Mouse (Mus musculus): ENCODE measurements around the gene Sprr2a2. TPM values are rescaled to one million over a fixed set of nuclear protein-coding genes. Genes with fewer than 3 reads are reported as not detected.
"Not testable (repeated sequence)": the region's sequence is repeated elsewhere in the genome, so short reads cannot be mapped to it uniquely, and the experiment has no call there.

Gene Sprr2a2
- total RNA-seq (2022), result not detected

GRCm38 (mm10) chr3:92215569-92215968 lies at the start of gene Sprr2a2, which contains the start of gene Sprr2a1:
TSS of gene Sprr2a2 (plus strand) at chr3:92215920.
TSS of gene Sprr2a1 (plus strand) at chr3:92215799.
- DNase-seq (ENCODE audit: low spot score in 2 of 2), result not testable (repeated sequence)

DNA sequence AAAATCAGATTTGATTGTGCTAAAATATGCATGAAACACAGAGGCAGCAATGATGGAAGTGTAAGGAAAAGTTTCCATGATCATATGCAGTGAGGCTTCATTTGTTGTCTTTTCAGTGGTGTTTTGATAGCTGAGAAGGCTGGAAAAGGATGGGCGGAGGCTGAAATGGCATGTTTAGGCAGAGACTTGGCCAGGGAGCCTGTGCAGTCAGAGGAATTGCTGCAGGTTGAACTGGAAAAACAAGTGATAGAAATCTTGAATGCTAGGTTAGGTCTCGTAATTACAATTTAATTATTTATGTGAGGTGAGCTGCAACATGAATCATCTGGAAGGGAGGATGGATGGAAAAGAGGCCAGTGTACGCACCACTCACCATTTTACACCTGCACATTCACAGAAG lies 45.9 kb upstream of the Sprr2a2 start:
- DNase-seq (ENCODE audit: low spot score in 2 of 2), result no peak

DNA sequence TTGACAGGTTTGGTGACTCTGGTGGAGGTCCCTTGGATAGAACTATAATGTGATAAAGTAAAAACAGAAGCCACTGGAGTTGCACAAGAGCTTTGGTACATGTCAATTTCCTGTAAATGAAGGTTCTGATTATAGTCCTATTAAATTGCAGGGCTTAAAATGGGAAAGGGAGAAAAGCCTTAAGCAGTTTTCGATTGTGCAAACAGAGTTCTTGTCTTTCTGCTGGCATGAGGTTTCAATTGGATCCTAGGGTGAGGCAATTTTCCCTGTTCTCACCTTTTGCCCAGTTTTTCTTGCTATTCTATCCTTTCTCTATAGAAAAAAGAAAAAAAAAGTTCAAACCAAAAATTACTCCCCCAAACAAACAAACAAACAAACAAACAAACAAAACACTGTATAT lies 38.8 kb upstream of the Sprr2a2 start:
- DNase-seq (ENCODE audit: low spot score in 2 of 2), result no peak

GRCm38 (mm10) chr3:92195512-92196200 lies 20.1 kb upstream of the Sprr2a2 start:
- no peak for DNase-seq (ENCODE audit: low spot score in 2 of 2)

DNA sequence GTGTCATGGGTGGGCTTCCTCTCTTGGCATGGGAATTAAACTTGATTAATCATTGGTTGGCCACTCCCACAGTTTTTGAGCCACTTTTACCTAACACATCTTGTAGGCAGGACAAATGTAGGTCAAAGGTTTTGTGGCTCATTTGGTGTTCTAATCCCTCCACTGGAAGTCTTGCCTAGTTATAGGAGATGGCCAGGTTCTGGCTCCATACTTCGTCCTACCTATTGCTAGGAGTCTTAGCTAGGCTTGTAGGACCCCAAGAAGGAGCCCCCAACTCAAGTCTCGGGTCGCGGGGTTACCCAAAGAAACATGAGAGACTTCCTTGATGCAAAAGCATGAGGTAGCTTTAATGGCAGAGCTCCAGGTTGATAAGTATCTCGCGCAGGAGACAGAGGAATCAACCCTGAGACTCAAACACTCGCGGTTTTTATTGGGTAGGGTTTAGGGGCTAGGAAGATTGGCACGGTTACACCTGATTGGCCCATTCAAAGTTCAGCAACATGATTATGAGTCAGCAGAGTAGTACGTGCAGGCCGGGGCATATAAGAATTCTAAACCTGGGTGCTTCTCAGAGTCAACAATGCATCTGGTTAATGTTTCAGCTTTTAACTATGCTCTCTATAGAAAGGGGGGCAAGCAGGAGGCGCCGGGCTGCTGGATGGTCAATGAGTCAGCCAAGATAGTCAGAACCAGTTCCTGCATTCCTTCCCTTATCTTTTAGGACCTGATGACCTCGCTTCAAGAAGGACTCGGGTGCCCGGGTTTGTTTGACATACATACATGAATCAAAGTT lies 4.4 kb upstream of the Sprr2a2 start:
- DNase-seq (ENCODE audit: low spot score in 2 of 2), result not testable (repeated sequence)

DNA sequence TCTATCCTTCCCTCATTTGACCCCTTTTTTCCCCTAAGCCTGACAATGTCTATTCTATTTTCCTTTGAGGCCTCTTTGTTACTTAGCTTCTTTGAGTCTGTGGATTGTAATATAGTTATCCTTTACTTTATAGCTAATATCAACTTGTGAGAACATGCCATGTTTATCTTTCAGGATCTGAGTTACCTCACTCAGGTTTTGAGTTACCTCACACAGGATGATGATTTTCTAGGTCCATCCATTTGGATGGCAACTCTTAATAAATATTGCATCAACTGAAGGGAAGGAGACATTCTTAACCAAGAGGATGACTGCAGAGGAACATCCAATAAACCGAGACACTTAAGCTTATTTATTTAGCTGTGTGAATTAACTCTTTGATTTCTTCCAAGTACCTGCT lies 3.7 kb upstream of the Sprr2a2 start:
- not testable (repeated sequence) for DNase-seq (ENCODE audit: low spot score in 2 of 2)

DNA sequence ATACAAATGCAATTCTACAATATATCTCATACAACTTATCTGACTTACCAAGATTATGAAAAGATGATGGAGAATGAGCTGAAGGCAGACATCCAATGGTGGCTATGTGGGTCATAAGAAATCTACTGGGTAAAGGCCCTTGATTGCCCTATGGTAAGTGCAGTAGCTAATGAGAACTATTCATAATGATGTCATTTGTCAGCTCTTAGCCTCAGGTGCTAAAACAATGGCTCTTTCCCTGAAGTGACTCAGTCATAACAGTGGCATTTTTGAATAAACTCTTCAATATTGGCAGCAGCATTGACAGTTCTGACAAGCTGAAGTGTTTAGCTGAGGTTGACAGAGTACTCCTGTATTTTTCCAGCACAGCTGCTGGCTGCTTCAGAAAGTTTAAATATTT lies 2.1 kb upstream of the Sprr2a2 start:
- DNase-seq (ENCODE audit: low spot score in 2 of 2), result not testable (repeated sequence)

DNA sequence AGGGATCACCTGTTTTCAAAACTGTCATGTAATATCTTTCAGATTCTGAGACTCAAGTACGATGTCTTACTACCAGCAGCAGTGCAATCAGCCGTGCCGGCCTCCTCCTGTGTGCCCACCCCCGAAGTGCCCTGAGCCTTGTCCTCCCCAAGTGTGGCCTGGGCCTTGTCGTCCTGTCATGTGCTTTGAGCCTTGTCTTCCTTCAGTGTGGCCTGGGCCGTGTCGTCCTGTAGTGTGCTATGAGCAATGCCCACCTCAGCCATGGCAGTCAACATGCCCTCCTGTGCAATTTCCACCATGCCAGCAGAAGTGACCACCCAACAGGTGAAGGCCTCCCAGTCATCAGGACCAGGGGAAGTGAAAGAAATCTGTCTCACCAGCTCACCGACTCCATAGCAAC lies 3.3 kb downstream of the Sprr2a2 start:
- DNase-seq (ENCODE audit: low spot score in 2 of 2), result not testable (repeated sequence)

GRCm38 (mm10) chr3:92223708-92224107 lies 8.0 kb downstream of the Sprr2a2 start:
- not testable (repeated sequence) for DNase-seq (ENCODE audit: low spot score in 2 of 2)

DNA sequence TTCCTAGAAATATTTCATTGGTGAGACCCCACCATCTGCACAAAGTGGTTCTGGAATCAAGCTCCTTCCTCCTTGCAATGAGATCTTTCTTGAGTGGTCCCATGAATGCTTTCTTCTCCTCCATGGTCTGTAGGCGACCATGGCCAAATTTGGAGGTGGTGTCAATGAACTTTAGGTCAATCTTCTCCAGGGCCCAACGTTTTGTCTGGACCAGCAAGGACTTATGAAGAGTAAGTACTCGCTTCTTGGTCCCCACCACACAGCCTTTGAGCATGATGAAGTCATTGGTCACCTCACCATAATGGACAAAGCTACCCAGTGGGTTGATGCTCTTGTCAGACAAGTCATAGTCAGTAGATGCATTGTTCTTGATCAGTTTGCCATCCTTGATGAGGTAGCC lies 11.7 kb downstream of the Sprr2a2 start:
- peak in 1 of 2 experiments; percentile 2 for DNase-seq (ENCODE audit: low spot score in 2 of 2)

DNA sequence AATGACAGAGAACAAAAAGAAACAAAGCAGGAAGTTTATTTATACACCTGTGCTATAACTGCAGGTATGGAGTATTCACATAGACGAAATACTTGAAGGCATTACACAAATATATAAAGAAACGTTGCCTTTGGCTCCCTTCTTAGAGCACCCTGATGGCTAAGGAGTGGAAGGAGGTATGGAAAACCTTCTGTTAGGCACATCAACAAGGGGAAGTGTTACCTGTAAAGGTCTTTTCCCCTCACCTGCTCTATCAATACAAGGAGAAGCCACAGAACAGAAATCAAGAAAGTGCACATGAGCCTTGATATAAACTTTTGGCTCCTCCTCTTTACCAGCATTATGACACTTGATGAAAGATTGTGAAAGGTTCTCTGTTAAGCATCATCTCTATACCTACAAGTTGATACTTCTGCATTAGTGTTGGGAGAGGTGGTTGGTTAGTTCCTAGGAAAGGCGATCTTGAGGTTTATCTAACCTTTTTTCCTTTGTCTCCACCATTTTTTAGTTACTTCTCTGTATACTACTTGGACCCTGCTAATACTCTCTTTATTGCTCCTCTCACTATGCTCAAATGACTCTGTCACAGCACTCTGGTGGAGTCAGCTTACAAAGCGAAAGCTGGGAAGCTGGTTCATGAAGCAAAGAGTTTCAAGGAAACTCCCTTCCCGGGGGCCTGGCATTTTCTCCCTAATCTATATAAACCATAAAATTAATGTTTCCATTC lies 20.9 kb downstream of the Sprr2a2 start:
- not testable (repeated sequence) for DNase-seq (ENCODE audit: low spot score in 2 of 2)

GRCm38 (mm10) chr3:92238736-92239135 lies 23.0 kb downstream of the Sprr2a2 start:
- DNase-seq (ENCODE audit: low spot score in 2 of 2), result not testable (repeated sequence)

DNA sequence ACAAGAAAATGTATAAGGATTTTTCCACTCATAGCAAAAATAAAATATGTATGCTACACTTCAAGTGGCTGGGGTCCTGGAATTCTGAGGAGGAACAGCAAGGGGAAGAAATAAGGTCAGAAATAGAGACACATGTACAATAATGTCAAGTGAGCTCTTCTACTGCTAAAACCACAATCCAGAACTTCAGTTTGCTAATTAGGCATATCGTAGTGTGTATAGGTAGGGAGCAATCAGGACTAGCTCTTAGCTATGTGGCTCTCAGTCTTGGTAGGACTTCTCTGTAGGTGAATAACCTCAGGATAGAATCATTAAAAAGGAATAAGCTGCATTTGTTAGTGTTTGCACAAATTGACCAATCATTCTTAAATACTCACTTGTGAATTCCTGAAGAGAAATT lies 23.5 kb downstream of the Sprr2a2 start:
- not testable (repeated sequence) for DNase-seq (ENCODE audit: low spot score in 2 of 2)

- not testable (repeated sequence) for DNase-seq (ENCODE audit: low spot score in 2 of 2)
Observed at GRCm38 (mm10) chr3:92244833-92245232, 29.1 kb downstream of the Sprr2a2 start.

DNA sequence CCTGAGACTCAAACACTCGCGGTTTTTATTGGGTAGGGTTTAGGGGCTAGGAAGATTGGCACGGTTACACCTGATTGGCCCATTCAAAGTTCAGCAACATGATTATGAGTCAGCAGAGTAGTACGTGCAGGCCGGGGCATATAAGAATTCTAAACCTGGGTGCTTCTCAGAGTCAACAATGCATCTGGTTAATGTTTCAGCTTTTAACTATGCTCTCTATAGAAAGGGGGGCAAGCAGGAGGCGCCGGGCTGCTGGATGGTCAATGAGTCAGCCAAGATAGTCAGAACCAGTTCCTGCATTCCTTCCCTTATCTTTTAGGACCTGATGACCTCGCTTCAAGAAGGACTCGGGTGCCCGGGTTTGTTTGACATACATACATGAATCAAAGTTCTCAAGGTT lies 30.5 kb downstream of the Sprr2a2 start:
- not testable (repeated sequence) for DNase-seq (ENCODE audit: low spot score in 2 of 2)

DNA sequence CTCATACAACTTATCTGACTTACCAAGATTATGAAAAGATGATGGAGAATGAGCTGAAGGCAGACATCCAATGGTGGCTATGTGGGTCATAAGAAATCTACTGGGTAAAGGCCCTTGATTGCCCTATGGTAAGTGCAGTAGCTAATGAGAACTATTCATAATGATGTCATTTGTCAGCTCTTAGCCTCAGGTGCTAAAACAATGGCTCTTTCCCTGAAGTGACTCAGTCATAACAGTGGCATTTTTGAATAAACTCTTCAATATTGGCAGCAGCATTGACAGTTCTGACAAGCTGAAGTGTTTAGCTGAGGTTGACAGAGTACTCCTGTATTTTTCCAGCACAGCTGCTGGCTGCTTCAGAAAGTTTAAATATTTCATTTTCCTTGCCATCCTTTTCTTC lies 32.8 kb downstream of the Sprr2a2 start:
- not testable (repeated sequence) for DNase-seq (ENCODE audit: low spot score in 2 of 2)

- DNase-seq (ENCODE audit: low spot score in 2 of 2), result not testable (repeated sequence)
Observed at GRCm38 (mm10) chr3:92250450-92250849, 34.7 kb downstream of the Sprr2a2 start.

DNA sequence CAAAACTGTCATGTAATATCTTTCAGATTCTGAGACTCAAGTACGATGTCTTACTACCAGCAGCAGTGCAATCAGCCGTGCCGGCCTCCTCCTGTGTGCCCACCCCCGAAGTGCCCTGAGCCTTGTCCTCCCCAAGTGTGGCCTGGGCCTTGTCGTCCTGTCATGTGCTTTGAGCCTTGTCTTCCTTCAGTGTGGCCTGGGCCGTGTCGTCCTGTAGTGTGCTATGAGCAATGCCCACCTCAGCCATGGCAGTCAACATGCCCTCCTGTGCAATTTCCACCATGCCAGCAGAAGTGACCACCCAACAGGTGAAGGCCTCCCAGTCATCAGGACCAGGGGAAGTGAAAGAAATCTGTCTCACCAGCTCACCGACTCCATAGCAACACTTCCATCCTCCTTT lies 38.1 kb downstream of the Sprr2a2 start:
- DNase-seq (ENCODE audit: low spot score in 2 of 2), result not testable (repeated sequence)

- DNase-seq (ENCODE audit: low spot score in 2 of 2), result not testable (repeated sequence)
Observed at GRCm38 (mm10) chr3:92258526-92258925, 42.8 kb downstream of the Sprr2a2 start.

- not testable (repeated sequence) for DNase-seq (ENCODE audit: low spot score in 2 of 2)
Observed at GRCm38 (mm10) chr3:92263462-92263861, 47.7 kb downstream of the Sprr2a2 start.

DNA sequence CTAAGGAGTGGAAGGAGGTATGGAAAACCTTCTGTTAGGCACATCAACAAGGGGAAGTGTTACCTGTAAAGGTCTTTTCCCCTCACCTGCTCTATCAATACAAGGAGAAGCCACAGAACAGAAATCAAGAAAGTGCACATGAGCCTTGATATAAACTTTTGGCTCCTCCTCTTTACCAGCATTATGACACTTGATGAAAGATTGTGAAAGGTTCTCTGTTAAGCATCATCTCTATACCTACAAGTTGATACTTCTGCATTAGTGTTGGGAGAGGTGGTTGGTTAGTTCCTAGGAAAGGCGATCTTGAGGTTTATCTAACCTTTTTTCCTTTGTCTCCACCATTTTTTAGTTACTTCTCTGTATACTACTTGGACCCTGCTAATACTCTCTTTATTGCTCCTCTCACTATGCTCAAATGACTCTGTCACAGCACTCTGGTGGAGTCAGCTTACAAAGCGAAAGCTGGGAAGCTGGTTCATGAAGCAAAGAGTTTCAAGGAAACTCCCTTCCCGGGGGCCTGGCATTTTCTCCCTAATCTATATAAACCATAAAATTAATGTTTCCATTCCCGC lies 55.8 kb downstream of the Sprr2a2 start:
- not testable (repeated sequence) for DNase-seq (ENCODE audit: low spot score in 2 of 2)
